Mouse (Mus musculus): ENCODE results near the gene Traf5.

The Traf5 gene

GRCm38 (mm10) chr1:192061666-192062306 is 30.6 kb downstream of the Traf5 start:
- DNase-seq: peak; percentile 91

- no peak for DNase-seq
Measured at GRCm38 (mm10) chr1:192058911-192059310, 33.4 kb downstream of the Traf5 start.

GRCm38 (mm10) chr1:192053726-192054125 is 38.6 kb downstream of the Traf5 start:
- no peak for DNase-seq

GRCm38 (mm10) chr1:192052986-192053385 is 39.4 kb downstream of the Traf5 start:
- DNase-seq: no peak

GRCm38 (mm10) chr1:192052461-192052860 is 39.9 kb downstream of the Traf5 start:
- peak; percentile 68 for DNase-seq

GRCm38 (mm10) chr1:191999022-191999421 is 93.3 kb downstream of the Traf5 start:
- DNase-seq: no peak

- DNase-seq: no peak
Measured at GRCm38 (mm10) chr1:191996621-191997185, 95.7 kb downstream of the Traf5 start.

GRCm38 (mm10) chr1:191995916-191996315 is 96.4 kb downstream of the Traf5 start:
- DNase-seq: no peak

GRCm38 (mm10) chr1:191995488-191995887 is 96.9 kb downstream of the Traf5 start:
- DNase-seq: no peak

- DNase-seq: no peak
Measured at GRCm38 (mm10) chr1:191994476-191994875, 97.9 kb downstream of the Traf5 start.

GRCm38 (mm10) chr1:191992040-191992780 is 100.1 kb downstream of the Traf5 start:
- peak; percentile 25 for DNase-seq

GRCm38 (mm10) chr1:191989994-191990393 is 102.4 kb downstream of the Traf5 start:
- DNase-seq: peak; percentile 98

GRCm38 (mm10) chr1:191989060-191989459 is 103.3 kb downstream of the Traf5 start:
- DNase-seq: no peak

GRCm38 (mm10) chr1:191988646-191989045 is 103.7 kb downstream of the Traf5 start:
- no peak for DNase-seq

- DNase-seq: no peak
Measured at GRCm38 (mm10) chr1:191987481-191987769, 104.9 kb downstream of the Traf5 start.

- no peak for DNase-seq
Measured at GRCm38 (mm10) chr1:191986674-191987480, 105.5 kb downstream of the Traf5 start.

- DNase-seq: no peak
Measured at GRCm38 (mm10) chr1:191981426-191982102, 110.8 kb downstream of the Traf5 start.

GRCm38 (mm10) chr1:191977187-191977586 is 115.2 kb downstream of the Traf5 start, which contains the start of gene Rd3:
Gene Rd3 (plus strand): TSS chr1:191977370.
- peak; percentile 52 for DNase-seq

- no peak for DNase-seq
Measured at GRCm38 (mm10) chr1:191974509-191975405, 117.6 kb downstream of the Traf5 start.

GRCm38 (mm10) chr1:191969939-191970338 is 122.4 kb downstream of the Traf5 start:
- DNase-seq: no peak

GRCm38 (mm10) chr1:191964773-191965481 is 127.4 kb downstream of the Traf5 start:
- peak; percentile 71 for DNase-seq

Measured in right cerebral cortex, adult 18-20 months (tissue).